Mouse (Mus musculus): ENCODE measurements around the gene Phf14. TPM values are rescaled to one million over a fixed set of nuclear protein-coding genes. Genes with fewer than 3 reads are reported as not detected.

Gene Phf14
- total RNA-seq, 2 experiments from 2014 or later = 86.9 to 87.2 TPM

GRCm38 (mm10) chr6:12020156-12020555 is 112.5 kb downstream of the Phf14 start:
- no peak for DNase-seq (ENCODE audit: low spot score in 2 of 2)

- no peak for DNase-seq (ENCODE audit: low spot score in 2 of 2)
These were observed 113.1 kb downstream of the Phf14 start for GRCm38 (mm10) chr6:12020738-12021137.

- DNase-seq (ENCODE audit: low spot score in 2 of 2) = no peak
These were observed 113.9 kb downstream of the Phf14 start for GRCm38 (mm10) chr6:12021480-12021879.

GRCm38 (mm10) chr6:12023395-12023794 is 115.8 kb downstream of the Phf14 start:
- DNase-seq (ENCODE audit: low spot score in 2 of 2) = no peak

GRCm38 (mm10) chr6:12026804-12027537 is 119.4 kb downstream of the Phf14 start:
- DNase-seq (ENCODE audit: low spot score in 2 of 2) = no peak

GRCm38 (mm10) chr6:12034561-12034960 is 127.0 kb downstream of the Phf14 start:
- no peak for DNase-seq (ENCODE audit: low spot score in 2 of 2)

- no peak for DNase-seq (ENCODE audit: low spot score in 2 of 2)
These were observed 130.7 kb downstream of the Phf14 start for GRCm38 (mm10) chr6:12038268-12038667.

GRCm38 (mm10) chr6:12052884-12053283 is 145.3 kb downstream of the Phf14 start:
- DNase-seq (ENCODE audit: low spot score in 2 of 2) = no peak

- DNase-seq (ENCODE audit: low spot score in 2 of 2) = no peak
These were observed 146.5 kb downstream of the Phf14 start for GRCm38 (mm10) chr6:12054149-12054548.

- DNase-seq (ENCODE audit: low spot score in 2 of 2) = no peak
These were observed 151.1 kb downstream of the Phf14 start for GRCm38 (mm10) chr6:12058717-12059116.

GRCm38 (mm10) chr6:12059971-12060370 is 152.4 kb downstream of the Phf14 start:
- no peak for DNase-seq (ENCODE audit: low spot score in 2 of 2)

- no peak for DNase-seq (ENCODE audit: low spot score in 2 of 2)
These were observed 153.0 kb downstream of the Phf14 start for GRCm38 (mm10) chr6:12060452-12061140.

GRCm38 (mm10) chr6:12067956-12068355 is 160.3 kb downstream of the Phf14 start:
- DNase-seq (ENCODE audit: low spot score in 2 of 2) = no peak

GRCm38 (mm10) chr6:12069357-12069756 is 161.7 kb downstream of the Phf14 start:
- no peak for DNase-seq (ENCODE audit: low spot score in 2 of 2)

GRCm38 (mm10) chr6:12074599-12074998 is 167.0 kb downstream of the Phf14 start:
- no peak for DNase-seq (ENCODE audit: low spot score in 2 of 2)

GRCm38 (mm10) chr6:12077338-12077737 is 169.7 kb downstream of the Phf14 start:
- no peak for DNase-seq (ENCODE audit: low spot score in 2 of 2)

GRCm38 (mm10) chr6:12077880-12078618 is 170.4 kb downstream of the Phf14 start:
- DNase-seq (ENCODE audit: low spot score in 2 of 2) = no peak

GRCm38 (mm10) chr6:12079260-12079659 is 171.7 kb downstream of the Phf14 start:
- no peak for DNase-seq (ENCODE audit: low spot score in 2 of 2)

- DNase-seq (ENCODE audit: low spot score in 2 of 2) = no peak
These were observed 172.8 kb downstream of the Phf14 start for GRCm38 (mm10) chr6:12080423-12080822.

GRCm38 (mm10) chr6:12081722-12082121 is 174.1 kb downstream of the Phf14 start:
- no peak for DNase-seq (ENCODE audit: low spot score in 2 of 2)

GRCm38 (mm10) chr6:12082125-12082524 is 174.5 kb downstream of the Phf14 start:
- DNase-seq (ENCODE audit: low spot score in 2 of 2) = no peak

Data from adrenal gland, postnatal 4 days (tissue).